Mouse (Mus musculus) embryonic facial prominence, embryonic 11.5 days (tissue): ENCODE measurements around the gene Auts2. TPM values are rescaled to one million over a fixed set of nuclear protein-coding genes. Genes with fewer than 3 reads are reported as not detected.
A peak's percentile ranks its signal among the peaks of the same experiment; 100 is the strongest.

Source experiments
- ATAC-seq: fragments of 200-750 bp; cut with Nextera tagmentation; replicated peaks from 2 replicates; pipeline ENCODE4 v1.8.0; 2017; ENCODE audit warnings: low read depth; ENCODE audit not compliant: insufficient number of reproducible peaks, low FRiP score, low TSS enrichment
- DNase-seq: peaks from one replicate; pipeline ENCODE4 v3.0.0-alpha.2; 2015; ENCODE audit warnings: low spot score
- H3K27ac ChIP-seq: fragments of 300-500 bp; sonication (generic); replicated peaks from 2 replicates; pipeline ENCODE4 v1.5.1; 2014; ENCODE audit warnings: mild to moderate bottlenecking, low read depth, low read length, control low read depth
- H3K27me3 ChIP-seq: fragments of 300-500 bp; sonication (generic); 2 replicates; pipeline ENCODE4 v1.6.1; 2014; ENCODE audit warnings: mild to moderate bottlenecking, low read length, moderate library complexity, mixed read lengths; ENCODE audit not compliant: control insufficient read depth, insufficient read depth
- H3K36me3 ChIP-seq: fragments of 300-500 bp; sonication (generic); replicated peaks from 2 replicates; pipeline ENCODE4 v1.6.1; 2014; ENCODE audit warnings: low read depth, mild to moderate bottlenecking, low read length, moderate library complexity, mixed read lengths; ENCODE audit not compliant: control insufficient read depth, insufficient read depth
- H3K4me1 ChIP-seq: fragments of 300-500 bp; sonication (generic); 2 replicates; pipeline ENCODE4 v1.6.1; 2014; ENCODE audit warnings: low read length, mixed read lengths; ENCODE audit not compliant: control insufficient read depth, insufficient read depth
- H3K4me2 ChIP-seq: fragments of 300-500 bp; sonication (generic); 2 replicates; pipeline ENCODE4 v1.6.1; 2014; ENCODE audit warnings: low read depth, mild to moderate bottlenecking, control low read depth, low read length, moderate library complexity
- H3K4me3 ChIP-seq: fragments of 300-500 bp; sonication (generic); 2 replicates; pipeline ENCODE4 v1.5.1; 2014; ENCODE audit warnings: low read depth, low read length, control low read depth
- H3K9ac ChIP-seq: fragments of 300-500 bp; sonication (generic); replicated peaks from 2 replicates; pipeline ENCODE4 v1.6.1; 2014; ENCODE audit warnings: mild to moderate bottlenecking, control low read depth, low read length
- H3K9me3 ChIP-seq: fragments of 300-500 bp; sonication (generic); replicated peaks from 2 replicates; pipeline ENCODE4 v1.6.1; 2016; ENCODE audit warnings: mild to moderate bottlenecking, low read length, inconsistent platforms, mixed read lengths; ENCODE audit not compliant: control insufficient read depth
- WGBS: fragments of 180-500 bp; shearing (Covaris S2); extraction: QIAGEN DNeasy Blood & Tissue Kit; methylation state at CpG from one replicate; pipeline ENCODE4 v1.1.7; 2014; 5-methylcytosine and 5-hydroxymethylcytosine counted together
- polyA plus RNA-seq: library from polyadenylated mRNA; unstranded; fragments of >200 nt; fragmentation: Nextera tagmentation; extraction: Ambion mirVana; gene quantifications from 2 replicates; pipeline ENCODE4 v1.2.1, GENCODE M21; 2014

Auts2 gene
- polyA plus RNA-seq, 1 experiment from 2014 or later: 30.5 TPM

GRCm38 (mm10) chr5:131531744-131532552 lies 1011.2 kb downstream of the Auts2 start:
- WGBS: 44% methylated on average over 15 of the region's 15 CpGs
- Histone ChIP-seq H3K9me3 (no peaks in the 10 kb centered on the region), H3K4me1 (no peaks in the 10 kb centered on the region; the same call in 1 of the 2 replicates), H3K4me3 (no peak overlapping the region), H3K27me3 (no peaks in the 10 kb centered on the region), H3K9ac (no peak overlapping the region), H3K4me2 (no peak overlapping the region), H3K36me3 (peaks cover 5% of the 10 kb centered on the region), H3K27ac (no peak overlapping the region)
- ATAC-seq (no peak), DNase-seq (no peak)

- H3K9ac ChIP-seq: no peak overlapping the region
- peaks cover 7% of the 10 kb centered on the region; the same call in 1 of the 2 replicates for H3K4me1 ChIP-seq
- H3K36me3 ChIP-seq: peaks cover 5% of the 10 kb centered on the region
- ATAC-seq: no peak
- H3K9me3 ChIP-seq: no peaks in the 10 kb centered on the region
- no peak overlapping the region for H3K27ac ChIP-seq
- DNase-seq: no peak
- no peaks in the 10 kb centered on the region for H3K27me3 ChIP-seq
- H3K4me3 ChIP-seq: no peak overlapping the region
- WGBS: 55% methylated on average over 2 of the region's 2 CpGs
- no peak overlapping the region for H3K4me2 ChIP-seq
Measured at GRCm38 (mm10) chr5:131530828-131531227, 1012.3 kb downstream of the Auts2 start.

DNA sequence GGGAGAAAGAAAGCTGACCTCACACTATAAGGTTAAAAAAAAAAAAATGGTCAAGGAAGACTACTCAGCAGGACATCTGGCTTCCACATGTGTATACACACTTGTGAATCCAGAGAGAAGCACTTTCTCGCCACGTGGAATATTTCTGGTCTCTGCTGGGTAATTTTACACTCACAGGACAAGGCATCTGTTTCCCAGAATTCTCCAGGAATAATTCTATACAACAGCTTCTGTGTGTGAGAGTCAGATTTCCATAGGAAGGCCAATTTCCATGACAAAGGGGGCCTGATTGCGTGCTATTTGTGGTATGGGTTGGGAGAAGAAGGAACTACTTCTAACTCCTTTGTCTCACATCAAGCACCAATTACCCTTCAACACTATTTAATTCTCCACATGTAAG lies 1016.5 kb downstream of the Auts2 start:
- peaks cover 5% of the 10 kb centered on the region for H3K36me3 ChIP-seq
- H3K27ac ChIP-seq: no peak overlapping the region
- ATAC-seq (no peak; the same call in 1 of the 2 replicates), DNase-seq (peak; percentile 87)
- H3K9me3 ChIP-seq: no peaks in the 10 kb centered on the region
- no peak overlapping the region for H3K4me2 ChIP-seq
- H3K9ac ChIP-seq: no peak overlapping the region
- WGBS: 11% methylated on average over 3 of the region's 3 CpGs
- H3K4me3 ChIP-seq: no peak overlapping the region
- peaks cover 7% of the 10 kb centered on the region; the same call in 1 of the 2 replicates for H3K4me1 ChIP-seq
- no peaks in the 10 kb centered on the region for H3K27me3 ChIP-seq

- ATAC-seq (0 out of 2 replicates have a peak, but pooled peaks have one; percentile 45), DNase-seq (no peak)
- Histone ChIP-seq H3K36me3 (peaks cover 3% of the 10 kb centered on the region), H3K4me2 (no peak overlapping the region), H3K4me3 (no peak overlapping the region), H3K9me3 (no peaks in the 10 kb centered on the region), H3K27ac (no peak overlapping the region), H3K4me1 (peaks cover 7% of the 10 kb centered on the region; the same call in 1 of the 2 replicates), H3K27me3 (no peaks in the 10 kb centered on the region), H3K9ac (no peak overlapping the region)
- WGBS: 44% methylated on average over 12 of the region's 12 CpGs
Measured at GRCm38 (mm10) chr5:131524900-131525465, 1018.2 kb downstream of the Auts2 start.

DNA sequence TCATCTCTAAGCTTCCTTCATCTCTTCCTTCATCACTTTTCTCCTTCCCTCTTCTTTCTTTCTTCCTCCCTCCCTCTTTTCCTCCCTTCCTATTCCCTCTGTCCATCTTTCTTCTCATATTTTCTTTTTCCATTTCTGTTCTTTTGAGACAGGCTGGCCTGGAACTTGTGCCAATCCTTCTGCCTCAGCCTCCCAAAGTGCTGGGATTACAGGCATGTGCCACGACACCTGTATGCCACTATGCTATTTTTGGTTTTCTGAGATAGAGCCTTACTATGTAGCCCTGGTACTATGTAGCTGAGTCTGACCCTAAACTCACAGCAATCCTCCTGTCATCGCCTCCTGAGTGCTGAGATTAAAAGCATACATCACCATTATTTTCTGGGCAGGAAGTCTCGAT lies 1023.6 kb downstream of the Auts2 start:
- DNase-seq: no peak
- no peaks in the 10 kb centered on the region for H3K4me1 ChIP-seq
- no peaks in the 10 kb centered on the region for H3K27me3 ChIP-seq
- no peak overlapping the region for H3K9ac ChIP-seq
- no peak overlapping the region for H3K27ac ChIP-seq
- WGBS: 89% methylated on average over 3 of the region's 3 CpGs
- H3K4me3 ChIP-seq: no peak overlapping the region
- H3K36me3 ChIP-seq: no peaks in the 10 kb centered on the region; the same call in 1 of the 2 replicates
- no peak overlapping the region for H3K4me2 ChIP-seq
- no peaks in the 10 kb centered on the region for H3K9me3 ChIP-seq
- ATAC-seq: no peak

GRCm38 (mm10) chr5:131517677-131518076 lies 1025.5 kb downstream of the Auts2 start:
- 71% methylated on average over 4 of the region's 4 CpGs for WGBS

GRCm38 (mm10) chr5:131515707-131516407 lies 1027.3 kb downstream of the Auts2 start:
- Histone ChIP-seq H3K4me2 (no peak overlapping the region), H3K9me3 (no peaks in the 10 kb centered on the region), H3K4me3 (no peak overlapping the region), H3K9ac (no peak overlapping the region), H3K4me1 (no peaks in the 10 kb centered on the region), H3K36me3 (no peaks in the 10 kb centered on the region; the same call in 1 of the 2 replicates), H3K27ac (no peak overlapping the region), H3K27me3 (no peaks in the 10 kb centered on the region)
- ATAC-seq: no peak
- 32% methylated on average over 14 of the region's 14 CpGs for WGBS
- no peak for DNase-seq

More at GRCm38 (mm10) chr5:131517677-131518076, 1025.5 kb downstream of the Auts2 start:
- H3K4me1 ChIP-seq: no peaks in the 10 kb centered on the region
- ATAC-seq (no peak), DNase-seq (no peak)
- no peak overlapping the region for H3K9ac ChIP-seq
- no peaks in the 10 kb centered on the region; the same call in 1 of the 2 replicates for H3K36me3 ChIP-seq
- H3K4me3 ChIP-seq: no peak overlapping the region
- no peak overlapping the region for H3K27ac ChIP-seq
- no peaks in the 10 kb centered on the region for H3K9me3 ChIP-seq
- H3K27me3 ChIP-seq: no peaks in the 10 kb centered on the region
- H3K4me2 ChIP-seq: no peak overlapping the region
